ENCODE assay signal across 10 mouse cellular contexts in the genomic region with DNA sequence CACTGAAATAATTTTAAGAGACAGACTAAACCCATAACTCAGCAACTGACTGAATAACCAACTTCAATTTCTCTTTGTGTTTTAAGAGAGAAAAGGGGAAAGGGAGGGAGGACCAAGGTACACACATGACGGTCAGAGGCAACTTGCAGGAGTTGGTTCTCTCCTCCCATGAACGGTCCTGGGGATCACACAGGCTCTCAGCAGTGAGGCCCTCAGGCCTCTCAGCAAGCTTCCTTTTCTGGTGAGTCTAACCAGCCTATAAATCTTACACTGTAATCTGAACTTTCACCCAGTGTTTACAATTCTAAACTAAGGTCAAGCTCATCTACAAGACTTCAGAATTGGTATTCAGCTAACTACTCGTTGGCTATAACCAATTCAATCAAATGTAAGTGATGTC. TPM values are rescaled to one million over a fixed set of nuclear protein-coding genes. Genes with fewer than 3 reads are reported as not detected.
A peak's percentile ranks its signal among the peaks of the same experiment; 100 is the strongest.
DNase-seq lines count a peak whose midpoint lies in the region; ATAC-seq and TF ChIP-seq lines count a peak whose summit lies in the region.
"Had no signal": no experiment of that assay in that cellular context is flagged by ENCODE, and none has a peak within 500 bp of the region (broad histone marks: within the 10 kb centered on the region; RNA-seq: fewer than 3 reads in every experiment).

No protein-coding gene starts in this region.

- H3K4me3 ChIP-seq in heart, embryonic 12.5 days = 0 out of 2 replicates have a peak overlapping the region, but pooled peaks have one; percentile 6
- peak overlapping the region; percentile 51 for H3K4me3 ChIP-seq in spleen, adult 2 months (ENCODE audit: extremely low read depth, insufficient read depth, insufficient read length)
- no peak overlapping the region for H3K4me3 ChIP-seq in liver, embryonic 11.5 days (ENCODE audit: low read depth, low read length)
- no peak overlapping the region for H3K4me3 ChIP-seq in stomach, embryonic 16.5 days (replicated peaks; ENCODE audit: low read length)

- WGBS in heart, embryonic 12.5 days = 78% methylated on average over 3 of the region's 3 CpGs
- WGBS in spleen, adult 2 months = 15% methylated on average over 3 of the region's 3 CpGs
- 72% methylated on average over 3 of the region's 3 CpGs for WGBS in liver, embryonic 11.5 days
- 40% methylated on average over 3 of the region's 3 CpGs for WGBS in stomach, embryonic 16.5 days

- no peak for DNase-seq in heart, postnatal 4 days
- no peak for DNase-seq in spleen, adult 2 months (ENCODE audit: low read depth in 1 of 2, low spot score in 2 of 2)
- no peak for DNase-seq in spleen, adult 18-20 months
- DNase-seq in liver, embryonic 11.5 days (ENCODE audit: low spot score) = no peak
- no peak for DNase-seq in ovary, adult 18-20 months (ENCODE audit: low spot score)
- no peak for DNase-seq in thymus, postnatal 10 days (ENCODE audit: low spot score in 2 of 2)
- DNase-seq: thymus, postnatal 4 days had no signal

- no peaks in the 10 kb centered on the region for H3K27me3 ChIP-seq in heart, embryonic 12.5 days (replicated peaks)
- H3K27me3 ChIP-seq in spleen, adult 2 months (ENCODE audit: control insufficient read depth, insufficient read depth, low read length) = no peaks in the 10 kb centered on the region
- no peaks in the 10 kb centered on the region for H3K27me3 ChIP-seq in liver, embryonic 11.5 days (replicated peaks; ENCODE audit: control insufficient read depth, insufficient read depth, low read length)
- no peaks in the 10 kb centered on the region for H3K27me3 ChIP-seq in stomach, embryonic 16.5 days (ENCODE audit: control insufficient read depth, insufficient read depth, low read length)
- H3K27me3 ChIP-seq: embryonic facial prominence, embryonic 15.5 days had no signal

- H3K9me3 ChIP-seq in heart, embryonic 12.5 days (replicated peaks) = no peaks in the 10 kb centered on the region
- H3K9me3 ChIP-seq in liver, embryonic 11.5 days (ENCODE audit: control insufficient read depth, low read length) = no peaks in the 10 kb centered on the region
- no peaks in the 10 kb centered on the region for H3K9me3 ChIP-seq in stomach, embryonic 16.5 days (replicated peaks; ENCODE audit: control insufficient read depth, low read length)
- H3K9me3 ChIP-seq: embryonic facial prominence, embryonic 15.5 days had no signal

- peaks cover 16% of the 10 kb centered on the region for H3K36me3 ChIP-seq in heart, embryonic 12.5 days
- peaks cover 7% of the 10 kb centered on the region for H3K36me3 ChIP-seq in spleen, adult 2 months (ENCODE audit: control insufficient read depth, insufficient read depth, low read length)
- H3K36me3 ChIP-seq in liver, embryonic 11.5 days (ENCODE audit: control insufficient read depth, insufficient read depth, low read length) = no peaks in the 10 kb centered on the region
- H3K36me3 ChIP-seq in stomach, embryonic 16.5 days (ENCODE audit: control insufficient read depth, insufficient read depth, low read length) = 0 out of 2 replicates have a peak, but pooled peaks cover 3% of the 10 kb centered on the region

- no peak for ATAC-seq in heart, embryonic 12.5 days (ENCODE audit: insufficient number of reproducible peaks, low FRiP score)
- no peak for ATAC-seq in liver, embryonic 11.5 days (replicated peaks; ENCODE audit: low FRiP score)
- ATAC-seq in stomach, embryonic 16.5 days (ENCODE audit: insufficient read depth, low FRiP score) = no peak

- H3K27ac ChIP-seq in heart, embryonic 12.5 days (ENCODE audit: poor library complexity, severe bottlenecking) = no peak overlapping the region
- peak overlapping the region; percentile 10 for H3K27ac ChIP-seq in spleen, adult 2 months (ENCODE audit: insufficient read depth, low read length)
- no peak overlapping the region for H3K27ac ChIP-seq in liver, embryonic 11.5 days (ENCODE audit: low read depth, low read length)
- H3K27ac ChIP-seq in stomach, embryonic 16.5 days (ENCODE audit: low read length) = no peak overlapping the region

- no peak for TF ChIP-seq CTCF in spleen, adult 2 months (IDR thresholded peaks at IDR 0.05; ENCODE audit: extremely low read depth, insufficient read depth, insufficient read length, insufficient replicate concordance)

- TF ChIP-seq POLR2A in spleen, adult 2 months (IDR thresholded peaks at IDR 0.05; ENCODE audit: low read depth, low read length) = no peak

- peaks cover 13% of the 10 kb centered on the region for H3K4me1 ChIP-seq in heart, embryonic 12.5 days (replicated peaks)
- H3K4me1 ChIP-seq in spleen, adult 2 months (ENCODE audit: control insufficient read depth, insufficient read depth, insufficient read length) = peaks cover 15% of the 10 kb centered on the region
- peaks cover 16% of the 10 kb centered on the region for H3K4me1 ChIP-seq in liver, embryonic 11.5 days (replicated peaks; ENCODE audit: control insufficient read depth, insufficient read depth, low read length)
- H3K4me1 ChIP-seq in stomach, embryonic 16.5 days (ENCODE audit: control insufficient read depth, insufficient read depth, low read length) = peaks cover 10% of the 10 kb centered on the region

- no peak overlapping the region for H3K9ac ChIP-seq in heart, embryonic 12.5 days
- no peak overlapping the region for H3K9ac ChIP-seq in liver, embryonic 11.5 days (ENCODE audit: low read depth, low read length)
- H3K9ac ChIP-seq in stomach, embryonic 16.5 days (ENCODE audit: low read length) = no peak overlapping the region
- H3K9ac ChIP-seq: embryonic facial prominence, embryonic 15.5 days had no signal

- H3K4me2 ChIP-seq in heart, embryonic 12.5 days = peak overlapping the region; percentile 31; the same call in 1 of the 2 replicates
- peak overlapping the region; percentile 90 for H3K4me2 ChIP-seq in liver, embryonic 11.5 days
- H3K4me2 ChIP-seq in stomach, embryonic 16.5 days (ENCODE audit: low read depth, low read length) = peak overlapping the region; percentile 2; the same call in 1 of the 2 replicates

RNA-seq across cellular contexts. Expression of a gene that starts 12.3 kb away (rescaled TPM):
- 42.1 and 47.6 TPM in 2 replicates for polyA plus RNA-seq in heart, embryonic 12.5 days (2016; fragmentation: Nextera tagmentation; extraction: Ambion mirVana)
- 10 to 100 TPM; 62.0 to 71.1 TPM for total RNA-seq in heart, postnatal 4 days (2021)
- polyA plus RNA-seq in spleen, adult 2 months (2012; rRNA removed) = 11.6 and 15.7 TPM in 2 replicates
- 23.2 and 25.8 TPM in 2 replicates for polyA plus RNA-seq in liver, embryonic 11.5 days (2014; fragmentation: Nextera tagmentation; extraction: Ambion mirVana)
- 27.6 and 30.3 TPM in 2 replicates for polyA plus RNA-seq in stomach, embryonic 16.5 days (2015; fragmentation: Nextera tagmentation; extraction: Ambion mirVana)

Comparison
In these comparisons a context has a peak if more than half of its experiments do, and no peak if none do; other contexts are left out.
1. H3K4me2 ChIP-seq: peak in every context shown above with its lines; median percentile 90 in liver, embryonic 11.5 days; 31 in heart, embryonic 12.5 days; 2 in stomach, embryonic 16.5 days.
2. H3K4me3 ChIP-seq: peak in heart, embryonic 12.5 days (single experiment) and spleen, adult 2 months (single experiment); none in liver, embryonic 11.5 days (single experiment) and stomach, embryonic 16.5 days (single experiment).